Mouse (Mus musculus) liver, postnatal 0 days (tissue): ENCODE measurements at regions not wholly inside any gene's neighbourhood (a gene's known extent, or its start where the extent isn't known, plus 50 kb on each side); places are given as distances from the start of the nearest gene placed in this dataset.

ENCODE experiments used
- CTCF ChIP-seq: sonication (generic); IDR thresholded peaks from 2 replicates; pipeline ENCODE4 v1.5.1; 2016; ENCODE audit warnings: antibody characterized with exemption, low read depth
- EP300 ChIP-seq: IDR thresholded peaks from 2 replicates; pipeline ENCODE4 v1.6.1; 2016; ENCODE audit warnings: antibody characterized with exemption, low read depth, mild to moderate bottlenecking

DNA sequence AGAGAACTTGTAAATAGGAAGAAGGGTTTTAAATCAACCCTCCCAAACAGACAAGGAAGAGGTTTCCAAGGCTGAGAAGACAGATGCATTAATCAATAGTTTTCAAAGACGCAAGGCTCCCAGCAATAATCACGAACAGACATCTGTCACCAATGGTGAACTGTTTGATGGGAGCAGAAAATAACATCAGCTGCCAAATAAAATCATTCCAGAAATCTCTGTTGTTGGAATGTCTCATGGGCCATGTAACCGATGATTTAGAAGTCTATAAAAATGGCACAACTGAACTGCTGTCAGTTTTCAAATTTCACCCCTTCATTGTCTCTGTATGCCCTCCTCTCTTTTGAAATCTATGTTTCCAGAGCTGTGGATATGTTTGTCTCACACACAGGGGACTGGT, 152.7 kb downstream of the Ccdc71l start:
- TF ChIP-seq CTCF (no peak), EP300 (no peak)
